Mouse (Mus musculus): ENCODE data around the gene Dhrs7. TPM values are rescaled to one million over a fixed set of nuclear protein-coding genes. Genes with fewer than 3 reads are reported as not detected.

Dhrs7 gene
- total RNA-seq, 2 experiments from 2014 or later, result 15.0 to 15.8 TPM

DNA sequence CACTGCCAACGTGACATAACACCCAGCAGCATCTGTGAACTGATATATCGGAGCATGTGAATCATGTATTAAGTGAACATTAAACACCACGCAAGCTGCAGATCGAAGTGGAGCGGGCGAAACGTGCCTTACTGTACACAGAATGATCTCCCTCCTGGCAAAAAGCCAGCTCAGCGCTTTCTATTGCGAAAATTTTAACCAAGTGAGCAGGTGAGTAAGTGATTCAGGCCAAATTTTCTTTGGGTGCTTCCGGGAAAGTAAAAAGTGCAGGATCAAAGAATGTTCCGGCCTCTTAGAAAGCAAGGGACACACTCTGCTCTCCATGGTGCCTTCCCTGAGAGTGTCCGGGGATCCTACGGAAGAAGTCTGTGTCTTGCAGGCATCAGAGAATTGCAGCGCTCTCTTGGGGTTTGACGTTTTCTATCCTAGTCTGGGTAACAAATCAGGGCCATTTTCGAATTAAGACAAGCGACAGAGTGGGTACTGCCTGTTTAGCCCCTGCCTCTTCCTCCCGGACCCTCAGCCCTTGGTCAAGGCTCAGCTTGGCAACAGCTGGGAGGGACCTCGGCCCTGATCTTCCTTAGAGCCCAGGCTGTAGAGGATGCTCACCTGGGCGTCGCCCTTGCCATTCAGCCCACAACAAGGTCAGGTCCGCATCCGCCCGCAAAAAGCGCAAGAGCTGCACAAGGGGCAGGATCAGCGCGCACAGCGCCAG, 532 bp downstream of the Dhrs7 start:
- intact Hi-C loops (cut with DNase I), result no loop called here
- peak; percentile 29 for DNase-seq

DNA sequence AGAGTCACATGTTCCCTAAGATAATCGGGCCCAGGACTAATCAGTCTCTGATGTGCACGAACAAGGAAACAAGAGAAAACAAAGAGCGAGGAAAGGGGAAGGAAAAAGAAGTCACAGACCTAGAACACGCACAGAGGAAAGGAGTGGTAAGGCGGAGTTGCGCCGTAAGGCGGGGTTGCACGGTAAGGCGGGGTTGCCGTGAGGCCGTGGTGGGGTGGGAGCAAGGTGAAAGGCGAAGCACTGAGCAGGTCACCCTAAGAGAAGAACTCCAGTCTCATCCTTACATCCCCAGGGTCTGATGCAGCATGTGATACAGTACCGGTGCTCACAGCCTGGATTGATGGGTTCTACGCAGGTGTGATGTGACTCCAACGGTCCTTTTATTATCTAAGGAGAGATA, 8.9 kb downstream of the Dhrs7 start:
- intact Hi-C loops (cut with DNase I), result loop anchor here (5.0 to 10.0 kb wide), 3 partner anchors 138 to 551 kb away; no protein-coding TSS in a partner anchor
- no peak for DNase-seq

DNA sequence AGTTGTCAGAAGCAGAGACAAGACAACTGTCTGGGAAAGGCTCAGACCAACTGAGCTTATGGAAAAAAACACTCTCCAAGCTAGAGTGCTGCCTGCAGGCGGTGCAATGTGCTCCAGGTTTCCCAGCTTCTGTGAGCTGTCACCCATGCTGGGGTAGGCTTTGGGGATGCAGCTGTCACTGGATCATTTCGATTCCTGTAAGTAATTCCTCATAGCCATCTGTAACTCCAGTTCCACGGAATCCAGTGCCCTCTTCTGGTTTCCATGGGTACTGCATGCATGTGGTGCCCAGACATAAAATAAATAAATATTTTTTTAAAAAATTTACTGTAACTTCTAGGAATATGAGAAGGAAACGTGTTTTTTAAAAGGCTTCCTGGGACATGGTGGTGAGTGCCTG, 10.0 kb downstream of the Dhrs7 start:
- intact Hi-C loops (cut with DNase I), result loop anchor here (5.0 to 10.0 kb wide), 3 partner anchors 137 to 550 kb away; no protein-coding TSS in a partner anchor
- peak; percentile 75 for DNase-seq

DNA sequence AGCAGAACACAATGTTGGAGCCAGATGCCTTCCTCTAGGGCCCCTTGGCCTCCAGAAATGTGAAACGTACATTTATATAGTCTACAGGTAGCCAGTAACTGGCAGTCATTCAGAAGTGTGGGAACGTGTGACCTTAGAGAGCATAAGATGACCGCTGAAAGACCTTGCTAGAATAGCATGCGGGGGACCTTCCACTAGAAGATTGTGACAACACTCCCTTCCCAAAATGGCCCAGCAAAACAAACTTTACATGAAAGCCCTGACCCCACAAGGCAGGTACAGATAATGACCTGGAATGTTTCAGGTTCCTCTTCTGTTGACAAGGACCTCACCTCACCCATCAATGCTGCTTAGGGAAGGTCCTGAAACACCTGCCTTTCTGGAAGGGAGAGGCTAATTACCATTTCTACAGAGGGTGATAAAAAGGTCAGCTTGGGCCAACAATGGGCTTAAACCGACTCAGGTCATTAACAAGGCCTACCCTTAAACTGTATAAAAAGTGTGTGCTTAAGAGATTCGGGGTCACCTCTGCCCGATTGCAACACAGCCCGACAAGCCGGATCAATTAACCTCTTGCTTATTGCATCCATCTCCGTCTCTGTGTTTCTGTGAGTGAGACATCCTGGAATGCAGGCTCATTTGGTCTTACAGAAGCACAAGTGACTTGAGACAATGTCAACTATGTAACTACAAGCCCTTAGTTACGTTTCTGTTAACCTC, 14.9 kb downstream of the Dhrs7 start, which contains the start of gene Gm4756:
Gm4756 (minus strand) TSS at position 51 of the 720 bp plus-strand sequence.
- DNase-seq, result no peak
- intact Hi-C loops (cut with DNase I), result loop anchor here (10.0 kb wide), 2 partner anchors 185 to 545 kb away; no protein-coding TSS in a partner anchor

DNA sequence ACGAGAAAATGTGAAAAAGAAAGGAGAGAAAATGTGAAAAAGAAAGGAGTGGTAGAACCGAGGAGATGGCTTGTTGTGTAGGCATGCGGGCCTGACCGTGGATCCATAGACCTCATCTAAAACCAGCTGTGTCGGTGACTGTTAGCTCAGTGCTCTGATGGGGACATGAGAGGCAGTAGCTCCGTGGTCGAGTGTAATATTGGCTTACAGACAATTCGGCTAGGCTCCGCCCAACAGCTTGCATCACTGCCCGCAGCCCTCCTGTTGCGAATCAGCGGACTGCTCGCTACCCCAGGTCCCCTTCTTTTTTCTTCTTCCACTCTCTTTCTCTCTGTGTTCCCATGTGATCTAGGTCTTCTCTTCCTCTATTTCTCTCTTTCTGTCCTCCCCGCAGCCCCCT, 15.8 kb downstream of the Dhrs7 start:
- DNase-seq, result no peak
- intact Hi-C loops (cut with DNase I), result no loop called here

DNA sequence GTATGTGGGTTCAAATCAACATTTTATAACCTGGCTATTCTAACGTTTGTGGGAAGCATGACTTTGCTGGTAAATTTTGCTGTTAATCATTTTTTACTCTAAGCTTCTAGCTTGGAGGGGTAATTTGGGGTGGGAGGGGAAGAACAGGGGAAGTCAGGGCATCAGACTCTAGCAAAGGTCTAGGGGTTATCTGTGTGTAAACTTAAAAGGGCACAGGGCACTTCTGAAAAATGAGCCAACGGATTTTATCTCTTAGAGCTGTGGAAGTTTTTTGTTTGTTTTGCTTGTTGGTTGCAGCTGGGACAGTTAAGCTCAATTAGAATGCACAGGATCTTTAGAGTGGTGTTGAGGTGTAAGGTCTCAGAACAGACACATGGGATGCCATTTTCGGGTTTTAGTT, 26.7 kb downstream of the Dhrs7 start:
- intact Hi-C loops (cut with DNase I), result no loop called here
- no peak for DNase-seq

DNA sequence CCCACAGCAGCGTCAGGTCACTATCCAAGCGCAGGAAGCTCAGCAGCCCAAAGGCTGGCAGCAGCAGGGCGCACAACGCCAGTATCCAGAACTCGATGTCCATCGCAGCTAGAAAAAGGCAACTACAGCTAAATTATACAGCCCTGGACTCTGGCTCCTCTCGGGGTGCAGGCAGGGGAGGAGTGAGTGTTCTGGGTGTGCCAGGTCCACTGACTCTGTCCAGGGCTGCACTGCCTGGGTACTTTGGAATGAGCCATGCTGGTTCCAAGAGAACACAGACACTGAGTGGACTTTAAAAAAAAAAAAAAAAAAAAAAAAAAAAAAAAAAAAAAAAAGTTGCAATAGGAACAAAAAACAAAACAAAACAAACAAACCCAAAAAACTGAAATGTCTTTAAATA, 36.0 kb downstream of the Dhrs7 start:
- intact Hi-C loops (cut with DNase I), result no loop called here

DNA sequence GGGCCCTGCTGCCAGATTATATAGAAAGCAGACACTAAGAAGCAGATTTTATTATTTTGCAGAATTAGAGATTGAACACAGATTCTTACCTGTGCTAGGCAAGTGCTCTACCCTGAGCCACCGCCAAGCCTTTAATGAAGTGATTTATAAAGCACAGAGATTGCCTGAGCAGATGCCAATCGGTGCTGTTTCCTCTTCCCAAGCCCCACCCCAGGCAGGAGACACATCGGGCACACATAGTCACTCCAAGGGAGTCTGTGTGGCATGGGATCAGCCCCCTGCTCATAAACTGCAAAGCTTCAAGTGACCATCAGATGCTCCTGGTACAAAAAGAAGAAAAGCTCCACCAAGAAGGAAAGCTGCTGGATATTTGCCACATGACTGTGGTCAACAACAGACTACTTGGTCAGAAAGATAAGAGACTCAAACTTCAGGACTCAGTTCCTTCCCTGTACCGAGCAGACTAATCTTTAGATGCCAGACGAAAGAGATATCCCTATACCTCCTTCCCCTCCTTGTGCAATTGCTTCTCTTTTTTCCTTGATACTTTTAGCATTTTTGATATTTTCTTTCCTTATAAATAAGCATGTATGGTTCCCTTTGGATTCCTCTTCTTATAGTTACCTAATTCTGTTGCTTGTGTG, 41.7 kb downstream of the Dhrs7 start:
- intact Hi-C loops (cut with DNase I), result no loop called here
- no peak for DNase-seq

More for the DNA sequence above, 36.0 kb downstream of the Dhrs7 start:
- DNase-seq, result no peak

DNA sequence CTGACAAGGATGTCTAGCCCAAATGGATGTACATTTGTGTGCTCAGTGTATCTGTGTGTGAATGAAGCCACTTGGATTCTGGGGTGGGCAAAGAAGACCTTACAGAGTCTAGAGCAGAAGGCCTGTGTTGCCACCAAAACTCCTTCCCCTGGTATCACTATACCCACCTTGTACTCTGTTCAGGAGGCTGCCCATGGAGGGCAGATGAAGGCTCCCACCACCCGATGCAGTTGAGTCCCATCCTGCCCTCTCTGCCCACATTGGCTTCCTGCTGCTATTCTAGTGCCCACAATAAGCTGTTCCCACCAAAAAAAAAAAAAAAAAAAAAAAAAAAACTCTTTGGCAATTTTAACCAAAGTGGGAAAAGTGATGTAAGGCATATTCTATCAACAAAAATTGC, 43.3 kb downstream of the Dhrs7 start:
- intact Hi-C loops (cut with DNase I), result no loop called here
- DNase-seq, result no peak

DNA sequence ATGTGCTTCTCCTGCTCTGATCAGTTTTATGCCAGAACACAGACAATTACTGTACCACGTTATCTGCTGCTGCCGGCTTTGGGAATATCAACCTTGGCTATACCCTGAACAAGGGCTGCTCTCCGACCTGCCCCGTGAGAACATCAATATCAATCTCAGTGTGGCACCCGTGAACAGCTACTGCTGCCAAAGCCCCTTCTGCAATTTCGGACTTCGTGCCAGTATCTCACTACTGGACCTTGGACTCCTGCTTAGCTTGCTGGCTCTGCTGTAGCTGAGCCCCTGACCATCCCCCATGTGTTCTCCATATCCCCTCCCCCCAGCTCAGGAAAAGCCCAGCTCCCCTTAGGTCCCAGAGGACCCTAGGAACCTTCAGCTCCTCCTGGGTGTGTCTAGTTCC, 43.9 kb downstream of the Dhrs7 start:
- intact Hi-C loops (cut with DNase I), result no loop called here
- DNase-seq, result peak; percentile 7

DNA sequence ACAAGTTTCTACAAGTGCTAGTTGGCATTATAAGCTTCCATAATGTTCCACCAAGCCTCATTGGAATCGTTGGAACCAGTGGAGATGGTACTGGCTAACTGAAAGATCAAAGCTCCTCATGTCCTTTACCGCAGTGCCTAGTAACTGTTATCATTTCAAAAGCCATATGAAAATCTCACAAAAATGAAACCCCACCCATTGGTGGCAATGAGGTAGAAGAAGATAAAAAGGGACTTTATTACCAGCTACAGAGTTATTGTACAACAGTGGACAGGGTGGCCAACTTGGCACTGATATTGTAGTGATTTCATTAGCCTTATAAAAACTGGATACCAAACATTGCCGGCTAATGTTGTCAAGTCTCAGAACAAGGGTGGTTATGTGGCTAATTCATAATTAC, 52.7 kb downstream of the Dhrs7 start:
- intact Hi-C loops (cut with DNase I), result no loop called here
- DNase-seq, result no peak

Other genes starting within 250 kb of the Dhrs7 start
- gene Lrrc9, start 223.0 kb downstream of the Dhrs7 start, total RNA-seq (2021), result 1 to 10 TPM; 5.4 to 5.7 TPM
- gene Pcnx4, start 128.5 kb downstream of the Dhrs7 start, total RNA-seq (2021), result 10 to 100 TPM; 28.5 to 31.8 TPM
- gene Gm4756, start 15.2 kb downstream of the Dhrs7 start, total RNA-seq (2021), result not detected
- gene Ppm1a, start 92.5 kb upstream of the Dhrs7 start, total RNA-seq (2021), result 100 to 1,000 TPM; 234 to 247 TPM